Mouse (Mus musculus) stomach, postnatal 0 days (tissue): ENCODE measurements around the gene Jun. TPM values are rescaled to one million over a fixed set of nuclear protein-coding genes. Genes with fewer than 3 reads are reported as not detected.

Experiments
- ATAC-seq: fragments of 200-750 bp; cut with Nextera tagmentation; 2 replicates; pipeline ENCODE4 v1.8.0; 2017; ENCODE audit not compliant: low FRiP score, low TSS enrichment
- DNase-seq: peaks from one replicate; pipeline ENCODE4 v3.0.0-alpha.2; 2016; ENCODE audit warnings: low spot score
- H3K27ac ChIP-seq: fragments of 300-500 bp; sonication (generic); replicated peaks from 2 replicates; pipeline ENCODE4 v1.5.1; 2014; ENCODE audit warnings: mild to moderate bottlenecking, control low read depth
- H3K27me3 ChIP-seq: fragments of 300-500 bp; sonication (generic); 2 replicates; pipeline ENCODE4 v1.6.1; 2014; ENCODE audit warnings: low read length; ENCODE audit not compliant: control insufficient read depth, insufficient read depth
- H3K36me3 ChIP-seq: fragments of 300-500 bp; sonication (generic); 2 replicates; pipeline ENCODE4 v1.6.1; 2014; ENCODE audit warnings: low read length, mixed read lengths; ENCODE audit not compliant: control insufficient read depth, insufficient read depth
- H3K4me1 ChIP-seq: fragments of 300-500 bp; sonication (generic); replicated peaks from 2 replicates; pipeline ENCODE4 v1.6.1; 2014; ENCODE audit warnings: antibody characterized with exemption; ENCODE audit not compliant: control insufficient read depth, insufficient read depth
- H3K4me2 ChIP-seq: fragments of 300-500 bp; sonication (generic); replicated peaks from 2 replicates; pipeline ENCODE4 v1.6.1; 2014; ENCODE audit warnings: low read depth, mild to moderate bottlenecking, control low read depth, moderate library complexity
- H3K4me3 ChIP-seq: fragments of 300-500 bp; sonication (generic); 2 replicates; pipeline ENCODE4 v1.5.1; 2014; ENCODE audit warnings: low read depth, low read length, control low read depth
- H3K9ac ChIP-seq: fragments of 300-500 bp; sonication (generic); 2 replicates; pipeline ENCODE4 v1.6.1; 2014; ENCODE audit warnings: mild to moderate bottlenecking, low read length, control low read depth, mixed read lengths
- H3K9me3 ChIP-seq: fragments of 300-500 bp; sonication (generic); 2 replicates; pipeline ENCODE4 v1.6.1; 2016; ENCODE audit warnings: low read length; ENCODE audit not compliant: control insufficient read depth
- CTCF ChIP-seq: IDR thresholded peaks from 2 replicates; pipeline ENCODE4 v1.5.1; 2016; ENCODE audit warnings: antibody characterized with exemption, low read depth, mild to moderate bottlenecking, moderate library complexity
- EP300 ChIP-seq: optimal IDR thresholded peaks from 2 replicates; pipeline ENCODE3; 2016; ENCODE audit warnings: antibody characterized with exemption
- WGBS: fragments of 180-500 bp; shearing (Covaris S2); extraction: QIAGEN DNeasy Blood & Tissue Kit; methylation state at CpG from one replicate; pipeline ENCODE4 v1.1.7; 2014; 5-methylcytosine and 5-hydroxymethylcytosine counted together
- polyA plus RNA-seq: library from polyadenylated mRNA; unstranded; fragments of >200 nt; fragmentation: Nextera tagmentation; extraction: Ambion mirVana; gene quantifications from 2 replicates; pipeline ENCODE4 v1.2.1, GENCODE M21; 2015

Jun gene
- polyA plus RNA-seq, 1 experiment from 2014 or later, result 80.2 TPM

- Histone ChIP-seq H3K27ac (no peak overlapping the region), H3K4me3 (no peak overlapping the region), H3K9ac (no peak overlapping the region), H3K36me3 (no peaks in the 10 kb centered on the region), H3K4me1 (no peaks in the 10 kb centered on the region), H3K27me3 (no peaks in the 10 kb centered on the region), H3K9me3 (no peaks in the 10 kb centered on the region), H3K4me2 (no peak overlapping the region)
- ATAC-seq, result no peak
- DNase-seq, result no peak
- WGBS, result 57% methylated on average over 3 of the region's 3 CpGs
- TF ChIP-seq CTCF (peak; percentile 54), EP300 (no peak)
These were observed 52.8 kb downstream of the Jun start for GRCm38 (mm10) chr4:94999249-94999648.

Other genes starting within 250 kb of the Jun start
- 0.16 TPM in 1 of 2 replicates, not detected in the other for gene Eqtn, start 123.4 kb downstream of the Jun start, polyA plus RNA-seq
- 9.6 and 12.9 TPM in 2 replicates for gene Mysm1, start 73.1 kb downstream of the Jun start, polyA plus RNA-seq